Mouse (Mus musculus): ENCODE results near the gene Ugt1a7c. TPM values are rescaled to one million over a fixed set of nuclear protein-coding genes. Genes with fewer than 3 reads are reported as not detected.
A peak's percentile ranks its signal among the peaks of the same experiment; 100 is the strongest.

Ugt1a7c gene
- total RNA-seq, 2 experiments from 2014 or later = 24.0 to 47.2 TPM

DNA sequence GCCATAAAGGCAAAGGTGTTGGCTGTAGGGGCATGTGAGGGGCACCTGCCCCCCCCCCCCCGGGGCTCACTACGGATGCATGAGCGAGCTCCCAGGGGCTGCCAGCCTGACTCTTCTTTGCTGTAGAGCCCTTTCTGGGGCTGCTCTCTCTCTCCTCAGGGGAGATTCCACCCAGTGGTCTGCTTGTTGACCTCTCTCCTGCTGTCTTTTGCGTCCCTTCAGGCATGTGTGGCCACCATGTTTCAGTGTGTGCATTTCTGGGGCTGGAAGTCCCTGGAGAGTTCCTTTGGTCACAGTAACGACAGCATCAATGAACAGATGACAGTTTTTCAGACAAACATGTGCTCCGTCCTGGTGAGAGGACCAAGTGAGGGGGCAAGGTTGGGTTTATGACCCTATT, 163.5 kb downstream of the Ugt1a7c start:
- ATAC-seq (replicated peaks; ENCODE audit: poor library complexity) = no peak

DNA sequence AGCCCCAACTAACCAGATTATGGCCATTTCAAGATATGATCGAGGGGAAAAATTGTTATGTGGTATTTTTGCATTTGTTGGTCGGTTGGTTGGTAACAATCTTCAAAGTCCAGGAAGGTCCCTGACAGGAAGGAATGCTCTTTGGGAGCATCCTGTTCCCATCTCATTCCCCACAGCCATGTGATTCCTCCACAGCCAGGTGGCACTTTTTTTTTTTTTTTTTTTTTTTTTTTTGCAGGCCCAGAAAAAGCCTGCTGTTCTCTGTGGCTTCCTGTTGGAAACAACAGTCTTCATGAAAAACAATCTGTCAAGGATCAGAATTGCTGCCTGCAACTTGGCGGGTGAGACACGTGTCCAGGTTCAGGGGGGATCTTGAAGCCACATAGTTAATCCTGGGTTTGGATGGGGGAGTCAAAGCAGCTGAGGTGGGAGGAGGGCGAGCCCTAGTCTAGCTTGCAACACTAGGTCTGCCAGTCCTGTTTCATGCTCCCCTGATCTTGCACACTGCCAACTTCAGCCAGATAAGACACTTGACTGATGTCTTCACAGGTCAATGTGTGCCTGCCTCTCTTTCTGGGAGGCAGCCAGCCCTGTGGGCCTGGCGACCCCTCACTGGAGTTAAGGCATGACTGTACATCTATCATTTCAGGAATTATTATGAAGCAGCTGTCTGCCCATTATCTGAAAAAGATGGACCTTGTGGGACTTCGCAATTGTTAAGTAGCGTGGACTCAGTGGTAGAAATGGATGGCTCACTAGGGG, 164.2 kb downstream of the Ugt1a7c start:
- ATAC-seq (replicated peaks; ENCODE audit: poor library complexity) = peak; percentile 12

- ATAC-seq (replicated peaks; ENCODE audit: poor library complexity) = peak; percentile 0
Measured at GRCm38 (mm10) chr1:88259643-88260024, 164.8 kb downstream of the Ugt1a7c start.

DNA sequence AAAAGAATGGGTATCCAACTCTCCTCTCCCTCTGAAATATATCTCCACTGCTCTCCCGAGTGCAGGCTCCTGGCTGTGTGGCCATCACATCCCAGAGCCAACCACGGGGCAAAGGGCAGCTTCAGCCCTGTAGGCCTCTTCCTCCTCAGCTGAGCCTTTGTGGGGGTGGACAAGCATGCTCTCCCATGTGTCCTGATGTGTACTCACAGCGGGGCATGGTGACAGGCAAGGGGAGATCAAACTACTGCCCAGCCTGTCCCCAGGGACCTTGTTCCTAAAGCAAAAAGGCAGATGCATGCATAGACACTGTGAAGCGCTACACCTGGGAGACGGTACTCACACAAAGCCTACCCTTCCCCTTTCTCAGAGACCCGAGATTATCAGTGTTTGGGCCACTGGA, 165.3 kb downstream of the Ugt1a7c start:
- ATAC-seq (replicated peaks; ENCODE audit: poor library complexity) = 0 out of 2 replicates have a peak, but pooled peaks have one; percentile 0

DNA sequence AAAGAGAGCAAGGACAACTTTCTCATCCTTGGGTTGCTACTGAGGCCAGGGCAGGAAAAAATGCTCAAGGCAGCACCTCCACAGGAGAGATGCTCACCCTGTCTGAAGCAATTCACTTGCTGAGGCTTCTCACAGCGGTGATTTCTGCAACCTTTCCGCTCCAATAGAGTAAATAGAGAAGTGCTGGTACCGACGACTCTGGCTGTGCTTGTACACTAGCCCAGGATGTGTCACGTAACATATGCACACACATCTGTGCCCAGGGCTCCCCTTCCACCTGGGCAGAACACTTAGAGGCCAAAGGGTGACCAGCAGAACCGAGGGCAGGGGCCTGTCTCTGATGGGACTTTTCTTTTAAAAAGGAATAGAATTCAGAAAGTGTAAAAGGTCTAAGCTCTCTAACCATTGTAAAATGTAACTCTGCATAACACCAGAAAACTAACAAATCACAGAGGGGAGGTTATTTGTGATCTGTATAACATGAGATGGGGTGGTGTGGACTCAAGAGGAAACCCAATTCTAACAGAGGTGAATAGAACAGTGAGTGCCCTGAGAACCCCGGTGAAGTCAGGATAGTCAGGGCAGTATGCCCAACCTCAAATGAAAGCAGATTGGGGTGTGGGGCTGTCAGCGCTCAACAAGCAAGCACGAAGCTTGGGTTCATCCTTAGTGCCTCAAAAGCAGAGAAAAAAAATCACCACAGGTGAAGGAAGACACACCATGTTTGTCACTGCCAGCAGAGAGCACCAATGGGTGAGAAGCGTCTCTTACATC, 165.9 kb downstream of the Ugt1a7c start:
- peak; percentile 14 for ATAC-seq (replicated peaks; ENCODE audit: poor library complexity)

DNA sequence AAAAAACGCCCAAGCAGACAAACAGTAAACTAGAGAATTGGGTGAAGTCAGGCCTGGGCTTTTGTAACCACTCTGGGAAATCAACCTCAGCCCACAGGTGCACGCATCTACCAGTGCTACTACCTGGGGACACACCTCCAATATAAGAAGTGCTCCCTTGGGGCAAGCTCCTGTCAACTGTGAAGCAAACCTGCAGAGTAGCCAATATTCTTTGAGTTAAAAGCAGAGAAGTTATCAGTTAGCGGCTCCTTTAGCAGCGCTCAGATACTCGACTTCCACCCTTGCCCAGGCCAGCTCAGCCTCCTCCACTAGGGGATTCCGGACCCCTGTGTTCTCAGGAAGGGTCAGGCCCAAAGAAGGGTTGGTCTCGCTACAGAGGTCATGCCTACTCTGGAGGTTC, 166.8 kb downstream of the Ugt1a7c start:
- peak; percentile 0; the same call in 1 of the 2 replicates for ATAC-seq (replicated peaks; ENCODE audit: poor library complexity)

DNA sequence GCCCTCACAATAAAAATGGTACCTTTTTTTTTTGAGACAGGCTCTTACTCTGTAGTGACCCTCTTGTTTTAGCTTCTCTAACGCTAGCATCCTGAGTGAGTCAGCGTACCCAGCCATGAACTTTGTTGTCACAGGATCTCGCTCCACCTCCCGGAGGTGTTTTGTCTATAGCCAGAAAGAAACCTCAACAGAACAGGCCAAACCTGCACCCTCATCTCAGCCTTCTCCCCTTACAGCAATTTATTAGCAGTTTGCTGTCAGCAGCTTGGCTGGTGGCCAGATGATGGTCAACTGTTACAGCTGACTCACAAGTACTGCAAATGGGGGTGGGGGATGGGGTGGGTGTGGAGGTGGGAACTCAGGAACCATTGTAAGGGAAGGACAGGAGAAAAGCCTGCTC, 167.4 kb downstream of the Ugt1a7c start:
- ATAC-seq (replicated peaks; ENCODE audit: poor library complexity) = peak; percentile 2; the same call in 1 of the 2 replicates

GRCm38 (mm10) chr1:88262961-88263360, 168.1 kb downstream of the Ugt1a7c start:
- no peak for ATAC-seq (replicated peaks; ENCODE audit: poor library complexity)

DNA sequence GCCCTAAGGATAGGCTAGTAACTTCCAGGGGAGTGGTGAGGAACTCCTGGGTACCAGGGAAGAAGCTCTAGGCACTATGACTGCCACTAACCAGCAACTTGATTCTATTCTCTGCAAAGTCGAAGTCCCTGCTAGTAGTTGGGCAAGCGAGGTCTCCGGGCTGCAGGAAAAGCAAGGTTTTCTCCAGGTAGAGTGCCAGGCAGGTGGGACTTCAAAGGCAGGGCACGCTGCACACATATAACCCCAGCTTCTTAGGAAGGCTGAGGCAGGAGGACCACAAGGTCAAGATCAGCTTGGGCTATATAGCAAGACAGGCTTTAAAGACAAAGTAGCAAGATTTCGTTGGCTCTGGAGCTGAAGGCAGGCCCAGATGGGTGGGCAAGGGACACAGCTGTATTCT, 168.9 kb downstream of the Ugt1a7c start:
- ATAC-seq (replicated peaks; ENCODE audit: poor library complexity) = no peak

DNA sequence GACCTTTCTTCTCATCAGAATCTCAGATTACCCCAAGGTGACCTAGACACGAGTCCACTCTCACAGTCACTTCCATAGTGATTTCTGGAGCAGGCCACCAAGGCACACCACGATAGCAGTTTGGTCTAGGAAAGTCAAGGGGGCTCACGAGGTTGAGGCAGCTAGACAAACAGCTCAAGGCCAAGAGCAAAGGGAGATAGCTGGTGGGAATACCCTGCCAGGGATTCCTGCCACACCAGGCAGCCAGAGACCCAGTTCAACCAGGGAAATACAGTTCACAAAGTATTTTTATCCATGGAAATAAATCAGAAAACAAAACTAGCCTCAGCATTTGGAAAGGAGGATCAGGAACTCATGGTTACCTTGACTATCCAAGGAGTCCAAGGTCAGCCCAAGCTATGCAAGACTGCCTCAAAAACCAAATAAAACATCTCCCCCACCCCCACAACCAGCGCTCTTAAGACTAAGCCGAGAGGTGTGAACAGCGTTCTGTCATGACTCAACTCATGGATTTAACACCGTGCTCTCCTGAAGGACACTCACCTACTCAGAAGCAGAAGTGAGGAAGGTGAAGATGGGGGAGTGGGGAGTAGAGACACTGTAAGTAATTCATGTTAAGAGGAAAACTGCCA, 169.5 kb downstream of the Ugt1a7c start:
- ATAC-seq (replicated peaks; ENCODE audit: poor library complexity) = no peak

DNA sequence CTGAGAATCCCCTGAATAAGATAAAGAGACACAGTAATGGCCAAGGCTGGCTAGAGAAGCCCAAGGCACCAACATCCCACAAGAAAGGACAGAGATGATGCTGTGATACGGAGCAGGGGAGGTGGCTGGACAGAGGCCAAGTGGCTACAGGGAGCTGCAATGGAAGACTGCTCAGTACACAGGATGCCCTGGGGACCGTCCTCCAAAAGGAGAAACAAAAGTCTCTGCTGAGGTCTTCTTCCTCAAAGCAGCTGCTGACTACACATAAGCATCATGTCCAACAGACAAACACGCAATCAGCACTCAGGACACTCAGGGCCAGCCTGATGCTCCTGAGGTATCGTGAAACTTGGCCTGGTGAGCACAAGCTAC, 170.0 kb downstream of the Ugt1a7c start:
- ATAC-seq (replicated peaks; ENCODE audit: poor library complexity) = no peak

- ATAC-seq (replicated peaks; ENCODE audit: poor library complexity) = no peak
Measured at GRCm38 (mm10) chr1:88266123-88266522, 171.3 kb downstream of the Ugt1a7c start.

- ATAC-seq (replicated peaks; ENCODE audit: poor library complexity) = no peak
Measured at GRCm38 (mm10) chr1:88267489-88267888, 172.6 kb downstream of the Ugt1a7c start.

DNA sequence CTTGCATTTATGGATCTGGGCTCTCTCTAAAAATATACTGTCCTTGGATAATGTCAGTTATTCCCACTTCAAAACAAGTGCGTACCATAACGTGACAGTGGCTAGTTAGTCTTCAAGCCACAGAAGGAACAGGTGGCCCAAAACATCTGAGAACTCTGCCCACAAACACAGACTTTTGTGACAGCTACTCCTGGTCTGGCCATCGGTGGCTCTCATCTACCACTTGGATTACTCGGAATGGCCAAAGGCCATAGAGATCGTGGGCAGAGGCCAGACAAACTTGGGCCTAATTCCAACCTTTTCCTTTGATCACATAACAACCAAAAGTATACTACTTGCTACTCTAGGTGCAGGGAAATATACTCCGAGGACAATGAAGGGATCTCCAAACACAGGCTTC, 173.2 kb downstream of the Ugt1a7c start:
- ATAC-seq (replicated peaks; ENCODE audit: poor library complexity) = no peak

Other genes starting within 250 kb of the Ugt1a7c start
- gene Dgkd, start 241.8 kb upstream of the Ugt1a7c start, total RNA-seq (2015) = 43.0 and 45.0 TPM in 2 replicates
- 44.3 and 46.7 TPM in 2 replicates for gene Dgkd, start 241.8 kb upstream of the Ugt1a7c start, total RNA-seq (2017)
- 5.5 and 13.0 TPM in 2 replicates for gene Usp40, start 86.5 kb upstream of the Ugt1a7c start, total RNA-seq (2015)
- 11.3 and 13.2 TPM in 2 replicates for gene Usp40, start 86.5 kb upstream of the Ugt1a7c start, total RNA-seq (2017)
- not detected in 2 replicates for gene Ugt1a10, start 39.7 kb upstream of the Ugt1a7c start, total RNA-seq (2015)
- not detected in 2 replicates for gene Ugt1a10, start 39.7 kb upstream of the Ugt1a7c start, total RNA-seq (2017)
- gene Ugt1a9, start 24.3 kb upstream of the Ugt1a7c start, total RNA-seq (2015) = not detected in 2 replicates
- gene Ugt1a9, start 24.3 kb upstream of the Ugt1a7c start, total RNA-seq (2017) = not detected in 2 replicates
- not detected in 2 replicates for gene Ugt1a8, start 7.2 kb upstream of the Ugt1a7c start, total RNA-seq (2015)
- not detected in 2 replicates for gene Ugt1a8, start 7.2 kb upstream of the Ugt1a7c start, total RNA-seq (2017)
- gene Ugt1a6b, start 8.2 kb downstream of the Ugt1a7c start, total RNA-seq (2015) = 0.91 and 1.0 TPM in 2 replicates
- gene Ugt1a6b, start 8.2 kb downstream of the Ugt1a7c start, total RNA-seq (2017) = 0.87 and 1.6 TPM in 2 replicates
- gene Ugt1a6a, start 39.7 kb downstream of the Ugt1a7c start, total RNA-seq (2015) = 2.6 and 2.7 TPM in 2 replicates
- 0.71 and 2.0 TPM in 2 replicates for gene Ugt1a6a, start 39.7 kb downstream of the Ugt1a7c start, total RNA-seq (2017)
- gene Ugt1a5, start 71.0 kb downstream of the Ugt1a7c start, total RNA-seq (2015) = 1.0 and 2.5 TPM in 2 replicates
- gene Ugt1a5, start 71.0 kb downstream of the Ugt1a7c start, total RNA-seq (2017) = 0.81 TPM in 1 of 2 replicates, not detected in the other
- gene Ugt1a2, start 105.5 kb downstream of the Ugt1a7c start, total RNA-seq (2015) = 0.42 and 1.1 TPM in 2 replicates
- gene Ugt1a2, start 105.5 kb downstream of the Ugt1a7c start, total RNA-seq (2017) = 0.57 TPM in 1 of 2 replicates, not detected in the other
- gene Dnajb3, start 110.7 kb downstream of the Ugt1a7c start, total RNA-seq (2015) = 0.68 and 2.4 TPM in 2 replicates
- 0.17 and 1.2 TPM in 2 replicates for gene Dnajb3, start 110.7 kb downstream of the Ugt1a7c start, total RNA-seq (2017)
- gene Ugt1a1, start 116.9 kb downstream of the Ugt1a7c start, total RNA-seq (2015) = 0.39 and 0.83 TPM in 2 replicates
- 0.14 and 0.83 TPM in 2 replicates for gene Ugt1a1, start 116.9 kb downstream of the Ugt1a7c start, total RNA-seq (2017)
- 0.39 and 1.1 TPM in 2 replicates for gene Mroh2a, start 131.9 kb downstream of the Ugt1a7c start, total RNA-seq (2015)
- gene Mroh2a, start 131.9 kb downstream of the Ugt1a7c start, total RNA-seq (2017) = 0.10 and 0.17 TPM in 2 replicates
- 104 and 106 TPM in 2 replicates for gene Hjurp, start 182.6 kb downstream of the Ugt1a7c start, total RNA-seq (2015)
- gene Hjurp, start 182.6 kb downstream of the Ugt1a7c start, total RNA-seq (2017) = 156 and 189 TPM in 2 replicates
- gene Trpm8, start 182.6 kb downstream of the Ugt1a7c start, total RNA-seq (2015) = not detected in 2 replicates
- not detected in 2 replicates for gene Trpm8, start 182.6 kb downstream of the Ugt1a7c start, total RNA-seq (2017)

Data from megakaryocyte progenitor cell, adult 5-6 weeks (primary cell).